Mouse (Mus musculus) CH12.LX (cell line): Measurements from ENCODE around the gene Fbxl22. TPM values are rescaled to one million over a fixed set of nuclear protein-coding genes. Genes with fewer than 3 reads are reported as not detected.

Experiments
- DNase-seq: peaks from one replicate; pipeline ENCODE4 v3.0.0-alpha.2; 2013; ENCODE audit errors: extremely low read depth
- H3K27ac ChIP-seq: 2 replicates; pipeline ENCODE4 v1.5.1; 2012; ENCODE audit warnings: low read depth, mild to moderate bottlenecking, control low read depth, moderate library complexity; ENCODE audit not compliant: insufficient read depth
- H3K27me3 ChIP-seq: replicated peaks from 2 replicates; pipeline ENCODE3; 2012; ENCODE audit warnings: inconsistent platforms
- H3K36me3 ChIP-seq, 2 experiments: replicated peaks in 1 of 2; 2 replicates each; pipeline versions ENCODE3 to v1.6.1; 2012; ENCODE audit warnings: inconsistent platforms in 1 of 2, low read length in 1 of 2, mild to moderate bottlenecking in 1 of 2, mixed read lengths in 1 of 2, moderate library complexity in 1 of 2; ENCODE audit not compliant: control insufficient read depth in 1 of 2, insufficient read depth in 1 of 2
- H3K4me1 ChIP-seq, 2 experiments: 2 replicates each; pipeline ENCODE4 v1.6.1; 2012; ENCODE audit warnings: inconsistent platforms in 1 of 2, moderate library complexity in 1 of 2; ENCODE audit not compliant: insufficient read depth in 2 of 2, control insufficient read depth in 1 of 2
- H3K4me2 ChIP-seq: 2 replicates; pipeline ENCODE4 v1.6.1; 2012; ENCODE audit warnings: low read depth, mild to moderate bottlenecking, control low read depth; ENCODE audit not compliant: poor library complexity, insufficient read depth, severe bottlenecking
- H3K4me3 ChIP-seq, 3 experiments: fragments of 150-350 bp in 1 of 3; sonication (generic) in 1 of 3; replicated peaks in 1 of 3; 2 replicates each; pipeline versions ENCODE3 to v1.5.1; 2011 to 2012; ENCODE audit warnings: low read depth in 2 of 3, low read length in 2 of 3, mild to moderate bottlenecking in 2 of 3, moderate library complexity in 2 of 3, control low read depth in 1 of 3, improper control_type of control experiment in 1 of 3, inconsistent platforms in 1 of 3, mixed read lengths in 1 of 3; ENCODE audit not compliant: poor library complexity in 1 of 3
- H3K79me2 ChIP-seq: replicated peaks from 2 replicates; pipeline ENCODE4 v1.6.1; 2012; ENCODE audit warnings: mild to moderate bottlenecking, moderate library complexity; ENCODE audit not compliant: control insufficient read depth, poor library complexity, insufficient read depth, severe bottlenecking; ENCODE audit errors: extremely low read depth
- H3K9ac ChIP-seq: 2 replicates; pipeline ENCODE4 v1.6.1; 2012; ENCODE audit warnings: low read depth, mild to moderate bottlenecking, control low read depth, moderate library complexity; ENCODE audit not compliant: insufficient read depth
- H3K9me3 ChIP-seq: replicated peaks from 2 replicates; pipeline ENCODE3; 2012; ENCODE audit warnings: low read length, inconsistent platforms, mixed read lengths
- BHLHE40 ChIP-seq: IDR thresholded peaks from 2 replicates; pipeline ENCODE4 v1.6.1; 2011; ENCODE audit warnings: mild to moderate bottlenecking, low read depth, low read length, improper control_type of control experiment
- CHD1 ChIP-seq: IDR thresholded peaks from 2 replicates; pipeline ENCODE4 v1.6.1; 2012; ENCODE audit warnings: low read depth, low read length, improper control_type of control experiment, inconsistent platforms
- CHD2 ChIP-seq: IDR thresholded peaks from 2 replicates; pipeline ENCODE4 v1.6.1; 2011; ENCODE audit warnings: low read length, improper control_type of control experiment
- CTCF ChIP-seq, 2 experiments: IDR thresholded peaks in 1 of 2; conservative IDR thresholded peaks in 1 of 2; 2 replicates each; pipeline ENCODE4 v1.5.1; 2011 to 2012; ENCODE audit warnings: low read depth in 2 of 2, low read length in 2 of 2, improper control_type of control experiment in 1 of 2, inconsistent platforms in 1 of 2, mild to moderate bottlenecking in 1 of 2, moderate library complexity in 1 of 2
- E2F4 ChIP-seq: IDR thresholded peaks from 2 replicates; pipeline ENCODE4 v1.6.1; 2011; ENCODE audit warnings: low read depth, low read length, improper control_type of control experiment; ENCODE audit not compliant: insufficient replicate concordance
- ELF1 ChIP-seq: IDR thresholded peaks from 2 replicates; pipeline ENCODE4 v1.6.1; 2014; ENCODE audit warnings: low read depth, mild to moderate bottlenecking, inconsistent platforms, low read length, improper control_type of control experiment
- EP300 ChIP-seq: IDR thresholded peaks from 2 replicates; pipeline ENCODE4 v1.6.1; 2011; ENCODE audit warnings: low read length, improper control_type of control experiment
- ETS1 ChIP-seq: conservative IDR thresholded peaks from 2 replicates; pipeline ENCODE4 v1.6.1; 2012; ENCODE audit warnings: low read depth, mild to moderate bottlenecking, inconsistent platforms, low read length, improper control_type of control experiment, moderate library complexity
- GABPA ChIP-seq: IDR thresholded peaks from 2 replicates; pipeline ENCODE4 v1.6.1; 2012; ENCODE audit warnings: low read depth, low read length, improper control_type of control experiment, inconsistent platforms; ENCODE audit not compliant: insufficient replicate concordance
- HCFC1 ChIP-seq: IDR thresholded peaks from 2 replicates; pipeline ENCODE4 v1.6.1; 2012; ENCODE audit warnings: low read depth, mild to moderate bottlenecking, inconsistent platforms, low read length, improper control_type of control experiment
- IRF4 ChIP-seq: IDR thresholded peaks from 2 replicates; pipeline ENCODE4 v1.6.1; 2014; ENCODE audit warnings: low read depth, mild to moderate bottlenecking, inconsistent platforms, low read length, improper control_type of control experiment
- JUN ChIP-seq: IDR thresholded peaks from 2 replicates; pipeline ENCODE4 v1.6.1; 2011; ENCODE audit warnings: low read depth, mild to moderate bottlenecking, low read length, improper control_type of control experiment, moderate library complexity; ENCODE audit not compliant: insufficient read depth
- KAT2A ChIP-seq: IDR thresholded peaks from 2 replicates; pipeline ENCODE4 v1.6.1; 2012; ENCODE audit warnings: low read length, improper control_type of control experiment, inconsistent platforms; ENCODE audit not compliant: insufficient replicate concordance
- MAX ChIP-seq: IDR thresholded peaks from 2 replicates; pipeline ENCODE4 v1.6.1; 2011; ENCODE audit warnings: low read length, improper control_type of control experiment
- MAZ ChIP-seq: IDR thresholded peaks from 2 replicates; pipeline ENCODE4 v1.6.1; 2012; ENCODE audit warnings: low read depth, mild to moderate bottlenecking, inconsistent platforms, low read length, improper control_type of control experiment, moderate library complexity
- MEF2A ChIP-seq: IDR thresholded peaks from 2 replicates; pipeline ENCODE4 v1.6.1; 2014; ENCODE audit warnings: low read depth, mild to moderate bottlenecking, inconsistent platforms, low read length, improper control_type of control experiment, borderline replicate concordance
- MXI1 ChIP-seq: IDR thresholded peaks from 2 replicates; pipeline ENCODE4 v1.6.1; 2011; ENCODE audit warnings: mild to moderate bottlenecking, low read depth, low read length, improper control_type of control experiment
- MYC ChIP-seq: IDR thresholded peaks from 2 replicates; pipeline ENCODE4 v1.6.1; 2011; ENCODE audit warnings: low read depth, mild to moderate bottlenecking, improper control_type of control experiment, low read length
- NELFE ChIP-seq: IDR thresholded peaks from 2 replicates; pipeline ENCODE4 v1.6.1; 2011; ENCODE audit warnings: low read depth, low read length, improper control_type of control experiment
- PAX5 ChIP-seq: IDR thresholded peaks from 2 replicates; pipeline ENCODE4 v1.6.1; 2012; ENCODE audit warnings: low read length, inconsistent platforms, mixed read lengths
- POLR2A ChIP-seq: IDR thresholded peaks from 2 replicates; pipeline ENCODE4 v1.6.1; 2011; ENCODE audit warnings: low read depth, mild to moderate bottlenecking, improper control_type of control experiment, low read length
- RCOR1 ChIP-seq: conservative IDR thresholded peaks from 2 replicates; pipeline ENCODE4 v1.6.1; 2012; ENCODE audit warnings: low read depth, mild to moderate bottlenecking, inconsistent platforms, low read length, improper control_type of control experiment
- SIN3A ChIP-seq: IDR thresholded peaks from 2 replicates; pipeline ENCODE4 v1.6.1; 2012; ENCODE audit warnings: low read length, improper control_type of control experiment, inconsistent platforms
- SMC3 ChIP-seq: IDR thresholded peaks from 2 replicates; pipeline ENCODE4 v1.6.1; 2011; ENCODE audit warnings: low read depth, low read length, improper control_type of control experiment
- TBP ChIP-seq: conservative IDR thresholded peaks from 2 replicates; pipeline ENCODE4 v1.6.1; 2011; ENCODE audit warnings: low read depth, low read length, improper control_type of control experiment
- UBTF ChIP-seq: IDR thresholded peaks from 2 replicates; pipeline ENCODE4 v1.6.1; 2012; ENCODE audit warnings: low read depth, mild to moderate bottlenecking, inconsistent platforms, low read length, improper control_type of control experiment, moderate library complexity
- USF1 ChIP-seq: IDR thresholded peaks from 2 replicates; pipeline ENCODE4 v1.6.1; 2014; ENCODE audit warnings: low read depth, mild to moderate bottlenecking, inconsistent platforms, low read length, improper control_type of control experiment
- USF2 ChIP-seq: conservative IDR thresholded peaks from 2 replicates; pipeline ENCODE4 v1.6.1; 2011; ENCODE audit warnings: low read depth, low read length, improper control_type of control experiment
- ZC3H11A ChIP-seq: IDR thresholded peaks from 2 replicates; pipeline ENCODE4 v1.6.1; 2012; ENCODE audit warnings: low read depth, mild to moderate bottlenecking, inconsistent platforms, low read length, improper control_type of control experiment
- ZKSCAN1 ChIP-seq: IDR thresholded peaks from 2 replicates; pipeline ENCODE4 v1.6.1; 2012; ENCODE audit warnings: low read depth, inconsistent platforms, low read length, improper control_type of control experiment, borderline replicate concordance
- ZMIZ1 ChIP-seq: IDR thresholded peaks from 2 replicates; pipeline ENCODE4 v1.6.1; 2012; ENCODE audit warnings: low read depth, mild to moderate bottlenecking, inconsistent platforms, low read length, improper control_type of control experiment
- ZNF384 ChIP-seq: IDR thresholded peaks from 2 replicates; pipeline ENCODE4 v1.6.1; 2012; ENCODE audit warnings: low read depth, low read length, improper control_type of control experiment, inconsistent platforms
- dilution Hi-C: fragments of 300-500 bp; cut with MboI; formaldehyde crosslinking; loops from 2 replicates; pipeline ENCODE4 v1.14.3; 2020; ENCODE audit warnings: low sequenced_read_pairs; ENCODE audit not compliant: extremely low pct_unique_long_range_greater_than_20kb, extremely low pct_ligation_motif_present
- in situ Hi-C: fragments of 300-500 bp; cut with MboI; formaldehyde crosslinking; loops from 3 replicates; pipeline ENCODE4 v1.14.3; 2019; ENCODE audit warnings: low sequenced_read_pairs, low pct_ligation_motif_present, low pct_unique_long_range_greater_than_20kb, mixed read lengths
- polyA plus RNA-seq: library from polyadenylated mRNA; unstranded; fragments of >175 nt; gene quantifications from 2 replicates; pipeline ENCODE4 v1.2.1, GENCODE M21; 2012; ENCODE audit warnings: low read depth; ENCODE audit not compliant: insufficient read length
- total RNA-seq, 2 experiments: library from RNA; depleted of rRNA; stranded (reverse); fragments of 300-350 nt in 1 of 2; fragments of >200 nt in 1 of 2; gene quantifications; 2 replicates each; pipeline ENCODE4 v1.2.3; 2012 to 2014

Fbxl22 gene
- total and polyA plus RNA-seq, 3 experiments, result 0.19 to 0.34 (median 0.21) TPM

- Histone ChIP-seq H3K36me3 (peaks cover 15 to 55% of the 10 kb centered on the region in 2 experiments), H3K9ac (no peak overlapping the region), H3K9me3 (no peaks in the 10 kb centered on the region), H3K4me2 (peak overlapping the region; percentile 50), H3K4me3 (peak overlapping the region in 1 of 3 experiments; percentile 16), H3K79me2 (no peaks in the 10 kb centered on the region), H3K27ac (no peak overlapping the region), H3K27me3 (no peaks in the 10 kb centered on the region), H3K4me1 (peaks cover 3 to 32% of the 10 kb centered on the region in 2 experiments; a peak in 3 of 4 replicates)
- TF ChIP-seq TBP (no peak), MXI1 (no peak), ZKSCAN1 (no peak), CHD2 (no peak), SIN3A (no peak), RCOR1 (0 out of 2 replicates have a peak, but pooled peaks have one; percentile 39), KAT2A (no peak), JUN (no peak), ZMIZ1 (no peak), NELFE (no peak), CHD1 (no peak), ELF1 (no peak), MYC (no peak), POLR2A (no peak), EP300 (peak; percentile 70), GABPA (no peak), ZC3H11A (no peak), CTCF (conservative IDR thresholded peaks at IDR 0.05 in 1 of 2, IDR thresholded peaks at IDR 0.05 in 1 of 2; ENCODE audit: low read depth in 2 of 2, low read length in 2 of 2) (no peak), MAZ (no peak), E2F4 (no peak), IRF4 (peak; percentile 75), USF2 (no peak), BHLHE40 (0 out of 2 replicates have a peak, but pooled peaks have one; percentile 16), SMC3 (no peak), HCFC1 (no peak), ETS1 (no peak), MEF2A (no peak), ZNF384 (no peak), PAX5 (no peak), USF1 (no peak), MAX (no peak), UBTF (no peak)
- dilution Hi-C loops (no loop called here), in situ Hi-C loops (no loop called here)
- peak; percentile 60 for DNase-seq
Measured at GRCm38 (mm10) chr9:66542785-66543184, 28.4 kb upstream of the Fbxl22 start.
